9 mouse cellular contexts compared by ENCODE assay signal in genomic region chr6:124995831-124996403, GRCm38 (mm10). TPM values are rescaled to one million over a fixed set of nuclear protein-coding genes. Genes with fewer than 3 reads are reported as not detected.
DNase-seq lines count a peak whose midpoint lies in the region; ATAC-seq and TF ChIP-seq lines count a peak whose summit lies in the region.
"Had no signal": no experiment of that assay in that cellular context is flagged by ENCODE, and none has a peak within 500 bp of the region (broad histone marks: within the 10 kb centered on the region; RNA-seq: fewer than 3 reads in every experiment).

No protein-coding gene starts in this region.

- H3K36me3 ChIP-seq in kidney, embryonic 15.5 days = no peaks in the 10 kb centered on the region
- no peaks in the 10 kb centered on the region for H3K36me3 ChIP-seq in kidney, adult 2 months (ENCODE audit: control insufficient read depth, insufficient read depth, low read length)
- no peaks in the 10 kb centered on the region for H3K36me3 ChIP-seq in embryonic facial prominence, embryonic 14.5 days (ENCODE audit: control insufficient read depth, insufficient read depth, low read length)
- H3K36me3 ChIP-seq in hindbrain, embryonic 15.5 days = peaks cover 12% of the 10 kb centered on the region
- H3K36me3 ChIP-seq in midbrain, embryonic 16.5 days (ENCODE audit: control insufficient read depth, insufficient read depth, low read length) = peaks cover 2% of the 10 kb centered on the region; the same call in 1 of the 2 replicates
- H3K36me3 ChIP-seq: G1E had no signal

- H3K27ac ChIP-seq in kidney, embryonic 15.5 days = no peak overlapping the region
- H3K27ac ChIP-seq in kidney, adult 2 months (ENCODE audit: insufficient read depth, low read depth, low read length) = no peak overlapping the region
- H3K27ac ChIP-seq in embryonic facial prominence, embryonic 14.5 days (replicated peaks; ENCODE audit: low read depth, low read length) = no peak overlapping the region
- peak overlapping the region; percentile 89 for H3K27ac ChIP-seq in hindbrain, embryonic 15.5 days (replicated peaks)
- H3K27ac ChIP-seq in midbrain, embryonic 16.5 days (ENCODE audit: low read length) = peak overlapping the region; percentile 90

- no peak for TF ChIP-seq CTCF in kidney, adult 2 months (conservative IDR thresholded peaks at IDR 0.05; ENCODE audit: insufficient read depth, insufficient read length, low read depth, low read length)

- no peak overlapping the region for H3K9ac ChIP-seq in kidney, embryonic 15.5 days
- H3K9ac ChIP-seq in embryonic facial prominence, embryonic 14.5 days (ENCODE audit: low read depth, low read length) = peak overlapping the region; percentile 75; the same call in 1 of the 2 replicates
- peak overlapping the region; percentile 95 for H3K9ac ChIP-seq in hindbrain, embryonic 15.5 days
- peak overlapping the region; percentile 97 for H3K9ac ChIP-seq in midbrain, embryonic 16.5 days (ENCODE audit: low read depth, low read length)

- 48% methylated on average over 8 of the region's 8 CpGs for WGBS in kidney, embryonic 15.5 days
- WGBS in kidney, adult 2 months = 55% methylated on average over 8 of the region's 8 CpGs
- 44% methylated on average over 8 of the region's 8 CpGs for WGBS in embryonic facial prominence, embryonic 14.5 days
- WGBS in hindbrain, embryonic 15.5 days = 40% methylated on average over 8 of the region's 8 CpGs
- 41% methylated on average over 8 of the region's 8 CpGs for WGBS in midbrain, embryonic 16.5 days

- peaks cover 90% of the 10 kb centered on the region for H3K27me3 ChIP-seq in kidney, embryonic 15.5 days
- H3K27me3 ChIP-seq in kidney, adult 2 months (replicated peaks; ENCODE audit: control insufficient read depth, insufficient read depth, low read length) = 0 out of 2 replicates have a peak, but pooled peaks cover 1% of the 10 kb centered on the region
- peaks cover 75% of the 10 kb centered on the region for H3K27me3 ChIP-seq in embryonic facial prominence, embryonic 14.5 days (replicated peaks; ENCODE audit: control insufficient read depth, insufficient read depth, low read length)
- H3K27me3 ChIP-seq in hindbrain, embryonic 15.5 days = peaks cover 24% of the 10 kb centered on the region
- peaks cover 6% of the 10 kb centered on the region for H3K27me3 ChIP-seq in midbrain, embryonic 16.5 days (ENCODE audit: control insufficient read depth, insufficient read depth, low read depth, low read length)

- 0 out of 2 replicates have a peak overlapping the region, but pooled peaks have one; percentile 57 for H3K4me3 ChIP-seq in kidney, embryonic 15.5 days (replicated peaks)
- no peak overlapping the region for H3K4me3 ChIP-seq in kidney, adult 2 months (ENCODE audit: insufficient read depth, low read depth, low read length)
- H3K4me3 ChIP-seq in embryonic facial prominence, embryonic 14.5 days (ENCODE audit: low read depth, low read length) = peak overlapping the region; percentile 68
- peak overlapping the region; percentile 61 for H3K4me3 ChIP-seq in hindbrain, embryonic 15.5 days
- peak overlapping the region; percentile 78 for H3K4me3 ChIP-seq in midbrain, embryonic 16.5 days (ENCODE audit: low read depth, low read length)

- no peaks in the 10 kb centered on the region for H3K9me3 ChIP-seq in kidney, embryonic 15.5 days (replicated peaks)
- H3K9me3 ChIP-seq in embryonic facial prominence, embryonic 14.5 days (ENCODE audit: control insufficient read depth, low read length) = no peaks in the 10 kb centered on the region
- no peaks in the 10 kb centered on the region for H3K9me3 ChIP-seq in hindbrain, embryonic 15.5 days
- H3K9me3 ChIP-seq in midbrain, embryonic 16.5 days (replicated peaks; ENCODE audit: control insufficient read depth, low read length, poor library complexity, severe bottlenecking) = no peaks in the 10 kb centered on the region
- H3K9me3 ChIP-seq: G1E had no signal

- DNase-seq in kidney, adult 2 months = no peak
- DNase-seq in embryonic facial prominence, embryonic 14.5 days (ENCODE audit: low spot score) = no peak
- no peak for DNase-seq in liver
- no peak for DNase-seq in thymus, postnatal 0 days (ENCODE audit: low spot score)
- no peak for DNase-seq in adrenal gland, postnatal 36 days

- TF ChIP-seq POLR2A in kidney, adult 2 months (IDR thresholded peaks at IDR 0.05; ENCODE audit: low read depth, low read length) = no peak

- H3K4me1 ChIP-seq in kidney, embryonic 15.5 days = peaks cover 34% of the 10 kb centered on the region
- H3K4me1 ChIP-seq in kidney, adult 2 months (ENCODE audit: control insufficient read depth, insufficient read depth, low read length) = no peaks in the 10 kb centered on the region
- peaks cover 8% of the 10 kb centered on the region for H3K4me1 ChIP-seq in embryonic facial prominence, embryonic 14.5 days (ENCODE audit: control insufficient read depth, insufficient read depth, low read length)
- H3K4me1 ChIP-seq in hindbrain, embryonic 15.5 days (replicated peaks) = peaks cover 27% of the 10 kb centered on the region
- peaks cover 21% of the 10 kb centered on the region for H3K4me1 ChIP-seq in midbrain, embryonic 16.5 days (ENCODE audit: control insufficient read depth, insufficient read depth, low read length)

- ATAC-seq in kidney, embryonic 15.5 days (replicated peaks; ENCODE audit: low FRiP score) = no peak
- no peak for ATAC-seq in embryonic facial prominence, embryonic 14.5 days (ENCODE audit: low read depth)
- ATAC-seq in hindbrain, embryonic 15.5 days (ENCODE audit: low FRiP score, low read depth) = no peak
- 0 out of 2 replicates have a peak, but pooled peaks have one; percentile 1 for ATAC-seq in midbrain, embryonic 16.5 days

- peak overlapping the region; percentile 100 for H3K4me2 ChIP-seq in kidney, embryonic 15.5 days
- H3K4me2 ChIP-seq in embryonic facial prominence, embryonic 14.5 days (ENCODE audit: low read depth, low read length) = peak overlapping the region; percentile 99
- H3K4me2 ChIP-seq in hindbrain, embryonic 15.5 days = peak overlapping the region; percentile 85
- H3K4me2 ChIP-seq in midbrain, embryonic 16.5 days (ENCODE audit: low read length) = peak overlapping the region; percentile 65

RNA-seq across cellular contexts. Expression of gene Pianp, which starts 0.6 kb away (rescaled TPM):
- polyA plus RNA-seq in kidney, embryonic 15.5 days (2015; fragmentation: Nextera tagmentation; extraction: Ambion mirVana) = 1.4 and 3.1 TPM in 2 replicates
- polyA plus RNA-seq in kidney, adult 2 months (2012; rRNA removed) = 0.95 and 0.99 TPM in 2 replicates
- 5.0 and 7.2 TPM in 2 replicates for polyA plus RNA-seq in embryonic facial prominence, embryonic 14.5 days (2014; fragmentation: Nextera tagmentation; extraction: Ambion mirVana)
- polyA plus RNA-seq in hindbrain, embryonic 15.5 days (2015; fragmentation: Nextera tagmentation; extraction: Ambion mirVana) = 58.8 and 73.5 TPM in 2 replicates
- polyA plus RNA-seq in midbrain, embryonic 16.5 days (2015; fragmentation: Nextera tagmentation; extraction: Ambion mirVana) = 69.1 and 87.1 TPM in 2 replicates
- polyA plus RNA-seq in thymus, postnatal 0 days (2015; fragmentation: Nextera tagmentation; extraction: Ambion mirVana) = 0.50 and 0.55 TPM in 2 replicates
- 1 to 10 TPM; 2.1 to 3.4 TPM for total RNA-seq in adrenal gland, postnatal 36 days (2021)
- total RNA-seq: G1E had no signal
- polyA plus RNA-seq: G1E had no signal

RNA-seq across cellular contexts. Expression of gene Zfp384, which starts 13.0 kb away (rescaled TPM):
- 16.1 and 17.8 TPM in 2 replicates for polyA plus RNA-seq in kidney, embryonic 15.5 days (2015; fragmentation: Nextera tagmentation; extraction: Ambion mirVana)
- 37.8 and 45.7 TPM in 2 replicates for polyA plus RNA-seq in kidney, adult 2 months (2012; rRNA removed)
- 10.4 and 11.9 TPM in 2 replicates for polyA plus RNA-seq in embryonic facial prominence, embryonic 14.5 days (2014; fragmentation: Nextera tagmentation; extraction: Ambion mirVana)
- 14.9 and 19.6 TPM in 2 replicates for polyA plus RNA-seq in hindbrain, embryonic 15.5 days (2015; fragmentation: Nextera tagmentation; extraction: Ambion mirVana)
- 11.2 and 14.2 TPM in 2 replicates for polyA plus RNA-seq in midbrain, embryonic 16.5 days (2015; fragmentation: Nextera tagmentation; extraction: Ambion mirVana)
- 8.8 and 9.5 TPM in 2 replicates for polyA plus RNA-seq in thymus, postnatal 0 days (2015; fragmentation: Nextera tagmentation; extraction: Ambion mirVana)
- total RNA-seq in adrenal gland, postnatal 36 days (2021) = 10 to 100 TPM; 41.3 to 53.8 TPM

RNA-seq across cellular contexts. Expression of gene Cops7a, which starts 30.6 kb away (rescaled TPM):
- polyA plus RNA-seq in kidney, embryonic 15.5 days (2015; fragmentation: Nextera tagmentation; extraction: Ambion mirVana) = 163 and 164 TPM in 2 replicates
- polyA plus RNA-seq in kidney, adult 2 months (2012; rRNA removed) = 268 and 276 TPM in 2 replicates
- polyA plus RNA-seq in embryonic facial prominence, embryonic 14.5 days (2014; fragmentation: Nextera tagmentation; extraction: Ambion mirVana) = 138 and 141 TPM in 2 replicates
- 92.5 and 102 TPM in 2 replicates for polyA plus RNA-seq in hindbrain, embryonic 15.5 days (2015; fragmentation: Nextera tagmentation; extraction: Ambion mirVana)
- polyA plus RNA-seq in midbrain, embryonic 16.5 days (2015; fragmentation: Nextera tagmentation; extraction: Ambion mirVana) = 87.6 and 94.0 TPM in 2 replicates
- 86.0 and 95.5 TPM in 2 replicates for polyA plus RNA-seq in thymus, postnatal 0 days (2015; fragmentation: Nextera tagmentation; extraction: Ambion mirVana)
- total RNA-seq in adrenal gland, postnatal 36 days (2021) = 100 to 1,000 TPM; 121 to 176 TPM

RNA-seq across cellular contexts. Expression of gene Ing4, which starts 43.6 kb away (rescaled TPM):
- polyA plus RNA-seq in kidney, embryonic 15.5 days (2015; fragmentation: Nextera tagmentation; extraction: Ambion mirVana) = 135 and 138 TPM in 2 replicates
- polyA plus RNA-seq in kidney, adult 2 months (2012; rRNA removed) = 39.1 and 39.2 TPM in 2 replicates
- 99.0 and 112 TPM in 2 replicates for polyA plus RNA-seq in embryonic facial prominence, embryonic 14.5 days (2014; fragmentation: Nextera tagmentation; extraction: Ambion mirVana)
- polyA plus RNA-seq in hindbrain, embryonic 15.5 days (2015; fragmentation: Nextera tagmentation; extraction: Ambion mirVana) = 141 and 144 TPM in 2 replicates
- 141 and 155 TPM in 2 replicates for polyA plus RNA-seq in midbrain, embryonic 16.5 days (2015; fragmentation: Nextera tagmentation; extraction: Ambion mirVana)
- 113 and 118 TPM in 2 replicates for polyA plus RNA-seq in thymus, postnatal 0 days (2015; fragmentation: Nextera tagmentation; extraction: Ambion mirVana)
- 10 to 100 TPM; 54.4 to 79.5 TPM for total RNA-seq in adrenal gland, postnatal 36 days (2021)

RNA-seq across cellular contexts. Expression of gene Acrbp, which starts 53.6 kb away (rescaled TPM):
- polyA plus RNA-seq in kidney, embryonic 15.5 days (2015; fragmentation: Nextera tagmentation; extraction: Ambion mirVana) = 14.4 and 15.4 TPM in 2 replicates
- polyA plus RNA-seq in kidney, adult 2 months (2012; rRNA removed) = 14.3 and 18.9 TPM in 2 replicates
- 8.3 and 9.9 TPM in 2 replicates for polyA plus RNA-seq in embryonic facial prominence, embryonic 14.5 days (2014; fragmentation: Nextera tagmentation; extraction: Ambion mirVana)
- polyA plus RNA-seq in hindbrain, embryonic 15.5 days (2015; fragmentation: Nextera tagmentation; extraction: Ambion mirVana) = 19.1 and 20.9 TPM in 2 replicates
- 18.0 and 18.3 TPM in 2 replicates for polyA plus RNA-seq in midbrain, embryonic 16.5 days (2015; fragmentation: Nextera tagmentation; extraction: Ambion mirVana)
- 9.2 and 10.2 TPM in 2 replicates for polyA plus RNA-seq in thymus, postnatal 0 days (2015; fragmentation: Nextera tagmentation; extraction: Ambion mirVana)
- total RNA-seq in adrenal gland, postnatal 36 days (2021) = 1 to 10 TPM; 6.9 to 7.1 TPM

Comparison
In these comparisons a context has a peak if more than half of its experiments do, and no peak if none do; other contexts are left out.
1. H3K27ac ChIP-seq: peak in hindbrain, embryonic 15.5 days (single experiment) and midbrain, embryonic 16.5 days (single experiment); none in kidney, embryonic 15.5 days (single experiment), kidney, adult 2 months (single experiment) and embryonic facial prominence, embryonic 14.5 days (single experiment).
2. Peak in every context shown above with its lines, with median percentiles within 50 percentile points of each other: H3K4me2 ChIP-seq.